Mouse (Mus musculus) frontal cortex, postnatal 25 days (tissue): ENCODE results near the gene Zswim8.
A peak's percentile ranks its signal among the peaks of the same experiment; 100 is the strongest.
"Not testable (repeated sequence)": the region's sequence is repeated elsewhere in the genome, so short reads cannot be mapped to it uniquely, and the experiment has no call there.

Source experiments
- DNase-seq, 2 experiments: peaks; one replicate each; pipeline ENCODE4 v3.0.0; 2022; ENCODE audit warnings: low spot score in 2 of 2

Gene Zswim8

DNA sequence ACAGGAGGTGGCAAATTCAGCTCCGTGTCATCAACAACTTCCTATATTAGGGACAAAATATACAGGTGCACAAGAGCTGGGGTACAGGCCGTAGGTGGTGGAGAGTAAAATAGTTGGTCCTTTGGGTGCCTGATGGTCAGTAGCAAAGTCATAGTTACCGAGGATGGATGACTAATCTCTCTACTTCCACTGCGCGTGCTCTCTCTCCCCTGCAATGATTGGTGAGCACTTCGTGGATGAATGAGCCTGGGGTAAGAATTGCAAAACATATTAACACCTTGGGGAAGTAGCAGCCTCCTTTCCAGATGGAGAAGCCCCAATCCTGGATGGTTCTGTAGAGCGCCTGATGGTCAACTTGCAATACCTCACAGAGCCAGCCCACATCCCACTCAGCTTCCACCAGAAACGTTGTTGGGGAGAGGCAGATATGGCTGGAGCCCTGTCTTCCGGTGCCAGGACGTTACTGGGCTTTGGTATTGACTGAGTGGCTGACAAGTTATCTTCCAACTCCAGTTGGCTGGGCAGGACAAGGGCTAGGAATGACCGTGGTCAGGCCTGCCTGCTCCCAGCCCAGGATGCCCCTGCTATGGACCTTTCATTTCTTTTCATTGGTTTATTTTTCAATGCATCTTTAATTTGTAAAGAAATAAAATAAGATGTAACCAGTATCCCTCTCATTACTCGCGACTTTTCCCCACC is 13.0 kb upstream of the Zswim8 start:
- no peak for DNase-seq

DNA sequence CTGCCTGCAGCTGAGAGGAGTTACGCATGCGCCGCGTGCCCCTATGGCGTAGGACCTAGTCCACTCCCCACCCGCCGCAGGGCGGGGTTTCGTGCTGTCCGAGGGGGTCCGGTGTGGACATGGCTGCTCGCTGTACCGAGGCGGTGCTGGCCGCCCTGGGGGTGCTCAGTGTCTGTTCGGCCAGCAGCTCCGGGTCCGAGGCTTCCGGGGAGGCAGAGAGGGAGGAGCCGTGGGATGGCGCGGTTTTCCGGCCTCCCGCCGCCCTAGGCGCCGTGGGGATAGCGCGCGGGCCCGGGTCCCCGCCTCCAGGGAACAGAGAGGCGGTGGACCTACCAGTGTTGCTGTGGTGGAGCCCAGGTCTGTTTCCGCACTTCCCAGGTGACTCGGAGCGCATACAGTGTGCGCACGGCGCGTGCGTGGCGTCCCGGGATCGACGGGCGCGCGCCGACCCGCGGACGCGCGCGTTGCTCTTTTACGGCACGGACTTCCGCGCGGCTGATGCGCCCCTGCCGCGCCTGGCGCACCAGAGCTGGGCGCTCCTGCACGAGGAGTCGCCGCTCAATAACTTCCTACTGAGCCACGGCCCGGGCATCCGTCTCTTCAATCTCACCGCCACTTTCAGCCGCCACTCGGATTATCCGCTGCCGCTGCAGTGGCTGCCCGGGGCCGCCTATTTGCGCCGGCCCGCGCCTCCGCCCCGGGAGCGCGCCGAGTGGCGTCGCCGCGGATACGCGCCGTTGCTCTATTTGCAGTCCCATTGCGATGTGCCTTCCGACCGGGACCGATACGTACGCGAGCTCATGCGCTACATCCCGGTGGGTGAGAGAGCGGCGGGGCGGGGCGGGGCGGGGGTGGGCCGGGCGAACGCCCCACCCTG is 12.2 kb upstream of the Zswim8 start, which contains the start of gene Fut11:
Fut11 (plus strand) TSS at position 85 of the 877 bp plus-strand sequence.
- peak; percentile 62 to 74 for DNase-seq

DNA sequence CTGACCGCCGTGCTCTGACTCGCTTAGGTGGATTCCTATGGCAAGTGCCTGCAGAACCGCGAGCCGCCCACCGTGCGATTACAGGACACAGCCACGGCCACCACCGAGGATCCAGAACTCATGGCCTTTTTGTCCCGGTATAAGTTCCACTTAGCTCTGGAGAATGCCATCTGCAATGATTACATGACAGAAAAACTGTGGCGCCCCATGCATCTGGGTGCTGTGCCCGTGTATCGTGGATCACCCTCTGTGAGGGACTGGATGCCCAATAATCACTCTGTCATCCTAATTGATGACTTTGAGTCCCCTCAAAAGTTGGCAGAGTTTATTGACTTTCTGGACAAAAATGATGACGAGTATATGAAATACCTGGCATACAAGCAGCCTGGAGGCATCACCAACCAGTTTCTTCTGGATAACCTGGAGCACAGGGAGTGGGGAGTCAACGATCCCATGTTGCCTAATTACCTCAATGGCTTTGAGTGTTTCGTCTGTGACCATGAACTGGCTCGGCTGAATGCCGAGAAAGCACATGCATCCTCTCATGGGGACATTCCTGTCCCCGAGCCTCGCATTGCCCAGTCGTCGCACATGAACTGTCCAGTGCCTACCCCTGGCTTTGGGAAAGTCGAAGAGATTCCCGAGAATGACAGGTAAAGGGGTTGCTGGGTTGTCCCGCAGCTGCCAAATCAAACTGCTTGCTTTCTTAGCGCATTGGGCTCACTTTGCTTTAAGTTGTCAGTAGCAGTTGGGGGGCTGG is 11.4 kb upstream of the Zswim8 start:
- DNase-seq: no peak

DNA sequence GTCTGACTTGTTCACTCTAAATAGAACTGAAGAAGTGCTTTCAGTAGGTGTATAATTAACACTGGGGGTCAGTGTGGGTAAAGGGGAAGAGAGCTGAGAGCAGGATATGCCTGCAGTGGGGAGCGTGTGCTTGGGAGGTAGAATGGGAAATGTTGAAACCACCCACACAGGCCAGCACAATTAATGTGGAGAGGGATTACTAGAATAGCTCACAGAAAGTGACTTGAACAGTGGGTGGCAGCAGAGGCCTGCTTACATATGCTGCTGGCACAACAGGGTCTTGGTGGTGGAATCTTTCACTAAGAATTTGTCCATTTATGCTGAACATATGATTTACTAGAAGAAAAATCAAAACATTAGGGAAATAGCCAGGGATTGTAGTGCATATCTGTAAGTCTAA is 10.4 kb upstream of the Zswim8 start:
- DNase-seq: peak in 1 of 2 experiments; percentile 35

DNA sequence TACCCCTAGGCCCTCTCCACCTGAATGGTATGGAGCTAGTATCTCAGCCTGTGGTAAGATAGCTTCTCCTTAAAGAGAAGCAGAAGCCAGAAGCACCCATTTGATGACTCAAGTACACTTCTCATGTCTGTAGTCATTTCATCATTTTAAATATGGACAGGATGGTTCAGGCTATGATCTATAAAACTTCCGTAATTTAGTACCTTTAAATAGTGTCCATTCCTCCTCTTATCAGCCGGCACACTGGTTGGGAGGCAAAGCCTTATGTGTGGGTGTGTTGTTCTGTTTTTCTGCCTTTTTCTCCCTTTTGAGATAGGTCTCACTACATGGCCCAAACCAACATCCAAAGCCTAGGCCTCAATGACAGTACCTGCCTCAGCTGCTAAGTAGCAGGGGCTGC is 8.8 kb upstream of the Zswim8 start:
- DNase-seq: no peak

DNA sequence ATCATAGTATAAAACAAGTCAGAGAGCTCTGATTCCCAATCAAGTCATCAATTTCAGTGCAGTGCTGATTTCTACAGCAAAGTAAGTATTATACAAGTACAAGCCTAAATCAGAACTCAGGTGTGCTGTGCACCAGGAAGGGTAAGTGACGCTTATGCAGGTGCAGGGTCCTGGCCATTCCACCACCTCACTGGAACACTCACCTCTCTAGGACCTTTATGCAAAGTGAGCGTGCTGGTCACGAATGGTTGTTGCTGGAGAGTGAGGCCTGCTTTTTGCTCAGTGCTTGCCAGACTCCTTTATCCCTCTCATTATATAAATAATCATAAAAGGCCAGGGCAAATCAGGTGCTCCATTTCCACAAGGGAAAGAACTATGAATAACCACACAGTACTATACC is 7.0 kb upstream of the Zswim8 start:
- no peak for DNase-seq

DNA sequence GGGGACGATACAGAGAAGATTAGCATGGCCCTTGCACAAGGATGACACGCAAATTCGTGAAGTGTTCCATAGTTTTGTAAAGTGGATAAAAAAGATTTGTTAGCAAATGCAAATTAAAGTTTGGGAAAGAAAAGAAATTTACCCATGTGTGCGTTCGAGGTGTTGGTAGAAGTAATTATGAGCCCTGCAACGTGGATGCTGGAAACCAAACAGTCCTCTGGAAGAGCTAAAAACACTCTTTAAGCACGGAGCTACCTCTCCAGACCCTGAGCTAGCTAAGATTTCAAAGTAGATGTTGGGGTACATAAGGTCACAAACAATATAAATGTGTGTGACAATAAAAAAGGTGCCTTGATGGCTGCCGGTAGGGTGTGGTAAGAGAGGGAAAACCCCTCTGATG is 5.8 kb upstream of the Zswim8 start:
- no peak for DNase-seq

DNA sequence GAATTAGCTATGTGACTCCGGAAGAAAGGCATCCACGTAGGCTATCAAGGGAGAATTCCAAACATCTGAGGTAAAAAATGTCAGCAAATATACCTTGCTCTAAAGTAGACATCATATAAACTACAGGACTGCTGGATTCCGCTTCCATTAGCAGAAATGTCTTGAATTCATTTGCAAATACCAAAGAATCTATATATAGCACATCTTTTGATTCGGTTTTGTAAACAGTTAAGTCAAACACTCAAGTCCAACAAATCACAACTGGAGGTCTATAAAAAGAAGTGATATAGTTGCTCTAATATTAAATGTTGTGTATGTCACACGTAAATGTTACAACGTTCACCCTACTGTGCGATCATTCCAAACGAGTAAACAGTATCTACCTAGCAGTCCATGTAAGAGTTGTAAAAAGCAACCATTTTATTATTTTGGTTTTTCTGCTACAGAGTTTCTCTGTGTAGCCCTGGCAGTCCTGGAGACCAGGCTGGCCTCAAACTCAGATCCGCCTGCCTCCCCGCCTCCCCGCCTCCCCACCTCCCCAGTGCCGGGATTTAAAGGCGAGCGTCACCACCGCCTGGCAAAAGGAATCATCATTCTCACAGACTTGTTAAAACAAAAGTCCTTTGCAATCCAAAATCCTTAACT is 5.1 kb upstream of the Zswim8 start:
- no peak for DNase-seq

DNA sequence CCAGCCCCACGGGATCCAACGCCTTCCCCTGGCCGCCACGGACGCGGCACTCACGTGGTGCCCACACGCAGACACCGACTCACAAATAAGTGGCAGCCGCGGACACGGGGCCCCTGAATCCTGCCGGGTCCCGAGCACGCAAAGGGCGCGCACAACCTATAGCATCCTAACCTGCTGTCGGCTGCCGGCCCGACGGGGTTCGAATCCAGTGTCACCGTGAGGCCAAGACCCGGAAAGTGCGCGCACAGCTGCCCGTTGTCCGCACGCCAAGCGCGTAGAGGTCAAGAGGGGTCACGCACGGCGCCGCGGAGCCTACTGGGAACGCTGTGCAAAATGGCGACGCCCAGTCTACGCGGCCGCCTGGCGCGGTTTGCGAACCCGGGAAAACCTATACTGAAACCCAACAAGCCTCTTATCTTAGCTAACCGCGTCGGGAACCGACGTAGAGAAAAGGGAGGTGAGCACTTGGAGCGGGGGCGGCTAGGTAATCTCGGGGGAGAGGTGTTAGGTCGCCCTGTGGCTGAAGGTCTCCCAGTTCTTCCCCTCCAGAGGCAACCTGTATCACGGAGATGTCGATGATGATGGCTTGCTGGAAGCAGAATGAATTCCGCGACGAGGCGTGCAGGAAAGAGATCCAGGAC is 4.5 kb upstream of the Zswim8 start, which contains the start of gene Chchd1:
Chchd1 (plus strand) TSS at position 266 of the 641 bp plus-strand sequence.
- DNase-seq: peak; percentile 81 to 89

DNA sequence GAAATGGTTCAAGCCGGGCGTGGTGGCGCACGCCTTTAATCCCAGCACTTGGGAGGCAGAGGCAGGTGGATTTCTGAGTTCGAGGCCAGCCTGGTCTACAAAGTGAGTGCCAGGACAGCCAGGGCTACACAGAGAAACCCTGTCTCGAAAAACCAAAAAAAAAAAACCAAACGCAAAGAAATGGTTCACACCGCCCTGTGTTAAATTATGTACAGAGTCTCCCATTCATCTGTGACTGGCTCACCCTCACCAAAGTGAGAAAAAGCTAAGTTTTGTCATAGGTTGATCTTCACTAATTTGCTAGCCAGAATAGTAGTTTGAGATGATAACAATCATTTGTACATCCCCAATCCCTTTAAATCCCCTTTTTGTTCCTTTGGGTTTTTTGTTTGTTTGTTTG is 3.9 kb upstream of the Zswim8 start:
- DNase-seq: not testable (repeated sequence)

DNA sequence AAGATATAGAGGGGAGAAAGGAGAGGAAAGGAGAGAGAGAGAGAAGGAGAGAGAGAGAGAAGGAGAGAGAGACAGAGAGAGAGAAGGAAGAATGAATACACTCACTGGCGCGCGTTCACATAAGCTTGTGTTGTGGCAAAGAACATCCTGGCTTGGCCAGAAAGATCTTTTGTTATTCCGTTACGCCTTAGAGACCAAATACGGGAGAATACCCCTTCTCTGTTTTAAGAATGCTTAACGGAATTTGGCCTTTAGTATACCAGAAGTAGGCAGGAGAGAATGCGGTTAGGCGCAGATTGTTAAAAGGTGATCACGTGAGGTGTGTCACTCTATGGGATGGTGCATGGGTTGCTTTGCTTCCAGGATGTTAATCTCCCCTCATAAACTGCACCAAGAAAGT is 887 bp downstream of the Zswim8 start:
- DNase-seq: no peak

DNA sequence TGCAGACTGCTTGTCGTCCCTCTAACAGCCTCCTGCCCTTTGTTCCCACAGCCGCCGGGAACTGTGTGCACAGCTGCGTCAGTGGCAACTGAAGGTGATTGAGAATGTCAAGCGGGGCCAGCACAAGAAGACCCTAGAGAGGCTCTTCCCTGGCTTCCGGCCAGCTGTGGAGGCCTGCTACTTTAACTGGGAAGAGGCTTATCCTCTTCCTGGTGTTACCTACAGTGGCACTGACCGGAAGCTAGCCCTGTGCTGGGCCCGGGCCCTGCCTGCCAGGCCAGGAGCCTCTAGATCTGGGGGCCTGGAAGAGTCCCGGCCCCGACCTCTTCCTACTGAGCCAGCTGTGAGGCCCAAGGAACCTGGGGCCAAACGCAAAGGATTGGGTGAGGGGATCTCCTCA is 6.5 kb downstream of the Zswim8 start:
- no peak for DNase-seq

DNA sequence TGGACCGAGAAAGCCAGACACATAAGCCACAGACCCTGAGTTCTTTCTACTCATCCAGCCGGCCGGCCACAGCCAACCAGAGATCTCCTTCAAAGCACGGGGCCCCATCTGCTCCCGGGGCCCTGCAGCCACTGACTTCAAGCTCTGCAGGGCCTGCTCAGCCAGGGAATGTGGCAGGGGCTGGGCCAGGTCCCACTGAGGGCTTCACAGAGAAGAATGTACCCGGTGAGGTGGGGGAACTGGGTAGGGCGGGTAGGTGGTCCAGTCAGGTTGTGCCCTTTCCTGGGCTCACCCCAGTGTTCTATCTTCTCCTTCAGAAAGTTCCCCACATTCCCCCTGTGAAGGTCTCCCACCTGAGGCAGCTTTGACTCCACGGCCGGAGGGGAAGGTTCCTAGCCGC is 11.1 kb downstream of the Zswim8 start:
- no peak for DNase-seq

DNA sequence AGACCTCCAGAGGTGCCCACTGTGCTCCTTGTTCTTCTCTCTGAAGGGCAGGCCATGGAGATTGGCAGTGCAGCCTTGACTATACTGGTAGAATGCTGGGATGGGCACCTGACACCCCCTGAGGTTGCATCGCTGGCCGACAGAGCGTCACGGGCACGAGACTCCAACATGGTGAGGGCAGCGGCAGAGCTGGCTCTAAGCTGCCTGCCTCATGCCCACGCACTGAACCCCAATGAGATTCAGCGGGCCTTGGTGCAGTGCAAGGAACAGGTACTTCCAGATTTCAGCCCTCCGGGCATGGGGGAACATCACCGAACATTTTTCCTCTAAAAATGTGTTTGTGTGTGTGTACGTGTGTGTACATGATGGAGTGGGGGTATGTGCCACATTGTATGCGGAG is 12.4 kb downstream of the Zswim8 start:
- no peak for DNase-seq

DNA sequence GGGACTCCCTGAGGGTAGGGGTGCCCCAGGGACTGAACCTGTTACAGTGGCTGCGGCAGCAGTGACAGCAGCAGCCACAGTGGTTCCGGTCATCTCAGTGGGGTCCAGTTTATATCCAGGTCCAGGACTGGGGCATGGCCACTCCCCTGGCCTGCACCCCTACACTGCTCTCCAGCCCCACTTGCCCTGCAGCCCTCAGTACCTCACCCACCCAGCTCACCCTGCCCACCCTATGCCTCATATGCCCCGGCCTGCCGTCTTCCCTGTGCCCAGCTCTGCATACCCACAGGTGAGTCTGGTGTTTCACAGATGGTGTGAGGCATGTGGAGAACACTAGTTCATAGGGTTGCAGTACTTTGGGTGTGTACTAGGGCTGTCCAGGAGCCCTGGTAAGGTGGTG is 14.0 kb downstream of the Zswim8 start:
- no peak for DNase-seq

DNA sequence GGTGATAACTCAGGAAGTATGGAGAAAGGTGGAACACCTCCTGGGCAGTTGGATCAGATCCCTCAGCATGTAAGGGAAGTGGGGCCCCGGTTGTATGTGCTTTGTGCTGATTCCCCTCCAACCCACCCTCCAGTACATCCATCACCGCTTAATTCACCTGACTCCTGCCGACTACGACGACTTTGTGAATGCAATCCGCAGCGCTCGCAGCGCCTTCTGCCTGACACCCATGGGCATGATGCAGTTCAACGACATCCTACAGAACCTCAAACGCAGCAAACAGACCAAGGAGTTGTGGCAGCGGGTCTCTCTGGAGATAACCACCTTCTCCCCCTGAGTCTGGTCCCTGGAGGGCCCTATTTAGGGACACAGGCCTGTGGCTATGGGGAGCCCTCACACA is 15.7 kb downstream of the Zswim8 start:
- DNase-seq: no peak

DNA sequence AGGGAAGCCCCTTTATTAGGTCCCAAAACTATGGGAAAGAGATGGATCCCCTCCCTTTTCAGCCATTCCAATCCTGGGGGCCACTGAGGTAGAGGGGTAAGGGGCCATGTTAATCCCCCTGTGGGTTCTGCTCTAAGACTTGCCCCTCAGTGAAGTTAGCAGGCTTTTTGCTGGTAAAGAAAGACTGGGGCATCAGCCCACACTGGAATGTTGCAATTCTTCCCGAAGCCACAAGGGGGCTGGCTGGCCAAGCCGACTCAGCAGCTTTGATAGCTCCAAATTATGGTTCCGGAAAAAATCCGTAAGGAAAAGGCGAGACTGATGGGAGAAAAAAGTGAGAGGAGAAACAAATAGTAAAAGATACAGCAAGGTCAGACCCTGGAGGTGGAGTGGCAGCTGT is 16.7 kb downstream of the Zswim8 start:
- DNase-seq: peak; percentile 42 to 55

DNA sequence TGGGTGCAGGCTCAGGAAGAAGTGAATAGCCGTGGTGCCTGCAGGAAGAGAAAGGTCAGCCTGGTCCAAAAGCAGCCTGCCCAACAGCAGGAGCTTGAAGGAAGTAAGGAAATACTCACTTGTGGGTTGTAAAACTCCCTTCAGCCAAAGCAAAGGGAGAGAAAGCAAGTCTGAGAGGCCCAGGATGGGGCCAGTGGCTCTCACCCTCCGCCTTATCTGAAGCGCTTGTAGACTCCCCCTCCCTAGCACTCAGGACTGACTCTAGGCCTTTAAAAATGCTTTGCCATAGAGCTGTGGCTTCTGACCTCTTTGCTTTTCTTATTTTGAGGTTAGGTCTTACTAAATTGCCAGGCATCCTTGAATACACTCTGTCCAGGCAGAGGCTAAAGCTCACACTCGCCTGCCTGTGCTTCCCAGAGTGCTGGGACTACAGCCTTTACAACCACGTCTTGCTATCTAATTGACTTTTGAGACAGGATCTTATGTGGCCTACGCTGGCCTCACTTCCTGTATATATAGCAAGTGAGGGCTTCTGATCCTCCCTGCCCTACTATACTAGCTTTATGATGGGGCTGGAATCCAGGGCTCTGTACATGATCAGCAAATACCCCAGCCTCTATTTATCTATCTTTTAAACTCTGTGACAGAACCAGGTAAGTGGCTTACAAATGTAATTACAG is 18.4 kb downstream of the Zswim8 start:
- no peak for DNase-seq

DNA sequence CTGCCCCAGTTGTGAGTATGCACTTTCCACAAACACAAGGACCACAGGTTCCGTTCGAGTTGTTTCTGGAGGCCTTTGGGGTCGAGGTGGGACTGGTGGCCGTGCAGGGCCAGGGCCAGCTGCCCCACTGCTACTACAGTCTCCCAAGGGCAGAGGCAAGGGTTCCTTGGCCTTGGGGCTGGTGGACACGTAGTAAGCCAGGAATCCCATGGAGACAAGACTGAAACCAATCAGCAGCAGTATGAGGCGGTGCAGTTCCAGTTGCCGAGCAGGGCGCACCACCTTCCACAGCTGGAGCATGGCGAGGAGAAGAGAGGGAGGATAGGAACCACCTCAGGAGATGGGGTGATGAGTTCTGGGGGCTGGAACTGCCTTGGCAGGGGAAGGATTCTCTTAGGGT is 22.5 kb downstream of the Zswim8 start:
- DNase-seq: no peak

DNA sequence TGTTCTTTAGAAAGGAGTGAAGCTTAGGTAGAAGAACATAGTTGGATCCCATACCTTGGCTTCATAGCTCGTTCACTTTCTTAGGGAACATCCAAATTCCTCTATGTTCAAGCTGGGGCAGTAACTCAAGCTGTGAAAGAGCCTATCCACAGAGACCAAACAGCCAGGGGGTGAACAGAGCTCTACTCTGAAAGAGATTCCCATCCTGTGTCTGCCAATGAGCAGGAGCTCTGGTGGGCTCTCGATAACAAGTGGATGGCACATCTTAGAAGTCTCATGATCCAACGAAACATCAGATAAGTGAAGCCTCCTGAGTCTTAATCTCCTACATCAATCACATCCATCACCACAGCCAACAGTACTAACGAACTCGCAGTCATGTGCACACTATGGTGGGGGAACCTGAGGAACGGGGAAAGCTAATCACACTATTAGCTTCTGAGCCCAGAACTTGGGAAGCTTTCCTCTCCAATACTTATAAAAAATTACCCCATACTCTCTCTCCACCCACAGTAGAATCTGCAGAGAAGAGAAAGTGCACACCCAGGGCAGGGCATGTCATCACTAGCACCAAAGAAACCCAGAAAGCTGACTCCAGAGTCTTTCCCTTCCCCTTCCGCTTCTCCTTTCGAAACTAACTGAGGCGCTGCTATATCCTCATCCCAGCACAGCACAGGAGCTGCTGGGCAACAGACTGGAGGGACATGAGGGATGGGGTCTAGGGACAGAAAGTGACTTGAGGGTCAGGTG is 23.7 kb downstream of the Zswim8 start:
- no peak for DNase-seq
